Mouse (Mus musculus) right cerebral cortex, adult 2 months (tissue): ENCODE data around the gene Jmjd8.
"Not testable (repeated sequence)": the region's sequence is repeated elsewhere in the genome, so short reads cannot be mapped to it uniquely, and the experiment has no call there.

Experiments used
- DNase-seq, 2 experiments: peaks; one replicate each; pipeline ENCODE4 v3.0.0; 2021 to 2022; ENCODE audit warnings: low spot score in 2 of 2

Jmjd8 gene

DNA sequence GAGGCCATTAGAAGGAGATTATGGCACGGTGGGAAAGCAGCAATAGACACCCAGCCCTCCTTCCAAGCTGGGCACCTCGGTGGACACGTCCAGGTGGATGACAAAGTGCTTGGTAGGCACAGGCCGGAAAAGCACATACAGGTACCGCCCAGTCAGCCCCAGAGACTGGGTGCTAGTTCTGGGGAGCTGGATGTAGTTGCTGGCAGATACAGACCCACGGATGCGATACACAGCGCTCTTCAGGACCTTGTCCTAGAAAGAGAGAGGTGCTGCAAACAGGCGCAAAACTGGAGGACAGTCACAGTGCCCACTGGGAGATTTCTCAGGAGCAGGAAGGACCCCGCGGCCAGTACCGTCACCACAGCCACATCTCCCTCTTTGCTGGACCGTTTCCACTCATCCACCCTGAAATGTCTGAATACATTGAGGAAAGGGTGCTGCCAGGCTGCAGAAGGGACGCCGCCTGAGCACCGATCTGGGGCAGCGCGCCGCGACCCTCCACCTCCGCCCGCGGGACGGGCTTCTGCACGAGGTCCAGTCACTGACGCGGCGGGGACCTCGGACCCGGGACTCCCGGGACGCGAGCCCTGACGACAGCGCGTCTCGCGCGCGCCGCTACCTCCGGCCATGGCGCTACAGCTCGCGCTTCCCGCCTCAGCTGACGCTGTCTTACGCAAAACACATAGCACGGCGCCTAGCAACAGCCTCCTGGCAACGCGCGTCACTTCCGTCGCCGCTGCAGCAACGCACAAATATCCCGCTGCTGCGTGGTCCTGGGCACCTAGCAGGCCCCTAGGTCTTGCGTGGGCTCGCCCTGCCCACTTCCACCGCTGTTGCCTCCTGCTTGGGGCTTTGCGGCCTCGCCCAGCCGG lies 32.4 kb downstream of the Jmjd8 start, which contains the start of gene Wdr90:
TSS of gene Wdr90 (minus strand) at position 670 of the 872 bp plus-strand sequence.
- peak; percentile 94 to 97 for DNase-seq

DNA sequence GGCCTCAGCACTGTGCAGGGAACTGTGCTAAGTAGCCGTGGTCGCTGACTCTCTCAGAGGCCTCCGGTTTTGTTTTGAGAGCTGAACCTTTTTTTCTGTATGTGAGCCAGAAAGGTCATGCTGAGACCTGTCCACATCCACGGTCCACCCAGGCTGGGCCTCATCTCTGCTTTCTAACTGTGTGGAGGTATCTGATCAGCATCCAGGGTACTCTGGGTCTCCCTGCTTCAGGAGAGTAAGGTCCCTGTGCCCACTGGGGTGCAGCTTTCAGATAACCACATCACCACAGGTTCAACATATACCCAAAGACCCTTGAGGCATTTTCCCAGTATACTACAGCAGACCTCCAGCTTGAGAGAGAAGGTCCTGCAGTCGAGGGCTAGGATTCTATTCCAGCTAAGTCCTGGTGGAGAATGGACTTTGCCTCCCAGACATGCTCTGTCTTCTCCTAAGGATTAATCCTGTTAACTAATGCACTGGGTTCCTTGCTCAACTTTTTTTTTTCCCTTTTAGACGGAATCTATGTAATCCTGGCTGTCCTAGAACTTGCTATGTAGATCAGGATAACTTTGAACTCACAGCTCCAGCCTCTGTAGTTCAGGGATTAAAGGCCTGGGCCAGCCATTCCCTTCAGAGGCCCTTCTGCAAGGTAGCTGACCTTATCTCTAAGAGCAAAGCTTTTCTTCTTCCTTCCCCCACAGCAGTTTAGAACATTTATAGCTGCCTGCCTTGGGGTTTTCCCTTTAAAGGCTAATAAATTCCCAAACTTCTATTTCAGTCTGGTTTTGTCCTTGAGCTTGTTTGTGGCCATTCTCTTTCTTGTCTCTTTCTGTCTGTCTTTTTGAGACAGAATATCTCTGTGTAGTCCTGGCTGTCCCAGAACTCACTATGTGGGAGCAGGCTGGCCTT lies 33.3 kb downstream of the Jmjd8 start:
- no peak for DNase-seq

DNA sequence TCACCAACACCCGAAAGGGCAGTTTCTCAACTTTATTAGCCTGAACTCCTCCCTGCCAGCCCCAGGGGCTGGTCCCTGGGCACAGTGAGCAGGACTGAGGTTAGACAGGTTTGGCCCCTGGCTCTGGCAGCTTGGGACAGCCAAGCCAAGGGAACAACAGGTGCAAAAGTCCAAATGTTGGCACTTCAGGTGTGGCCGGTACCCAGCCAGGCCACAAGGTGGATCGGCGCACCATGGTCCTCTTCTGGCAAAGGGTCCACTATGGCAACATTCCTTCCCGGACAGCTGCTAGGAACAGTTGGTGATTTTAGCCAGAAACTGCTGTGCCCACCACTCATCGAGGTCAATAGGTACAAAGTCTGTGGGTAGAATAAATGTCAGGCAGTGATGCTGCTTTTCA lies 35.0 kb downstream of the Jmjd8 start:
- DNase-seq, result no peak

DNA sequence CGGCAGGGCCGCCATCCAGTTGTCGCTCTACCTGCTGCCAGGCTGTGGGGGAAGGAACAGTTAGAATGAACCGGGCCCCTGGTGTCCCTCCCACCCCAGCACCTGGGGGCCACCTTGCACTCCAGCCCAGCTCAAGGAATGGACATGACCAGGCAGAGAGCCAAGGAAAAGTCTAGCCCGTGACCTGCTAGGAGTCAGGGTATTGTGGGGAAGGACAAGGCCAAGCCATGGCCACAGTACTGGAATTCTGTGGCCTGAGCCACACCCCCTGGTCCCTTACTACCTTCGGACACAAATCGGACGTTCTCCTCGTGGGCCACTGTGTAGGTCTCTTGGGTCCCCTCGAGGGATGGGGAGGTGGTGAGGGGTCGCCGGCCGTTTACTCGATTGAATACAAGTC lies 35.6 kb downstream of the Jmjd8 start:
- DNase-seq, result no peak

DNA sequence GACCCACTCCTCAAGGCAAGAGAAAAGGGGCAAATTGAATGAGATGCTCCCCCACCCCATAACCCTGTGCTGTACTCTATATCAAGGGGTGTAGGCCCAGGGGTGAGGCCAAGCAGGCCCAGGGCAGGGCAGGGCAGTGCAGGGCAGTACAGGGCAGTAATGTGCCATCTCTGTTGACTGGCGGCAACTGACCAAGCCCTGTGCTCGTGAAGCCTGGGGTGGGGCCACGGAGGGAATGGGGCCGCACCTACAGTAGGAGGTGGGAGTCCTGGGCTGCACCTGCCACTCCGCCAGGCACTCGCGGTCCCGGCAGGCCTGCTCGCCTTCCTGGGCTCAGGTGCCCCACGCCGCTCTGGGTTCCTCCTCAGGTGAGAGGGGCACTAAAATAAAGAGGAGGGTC lies 36.6 kb downstream of the Jmjd8 start:
- DNase-seq, result no peak

DNA sequence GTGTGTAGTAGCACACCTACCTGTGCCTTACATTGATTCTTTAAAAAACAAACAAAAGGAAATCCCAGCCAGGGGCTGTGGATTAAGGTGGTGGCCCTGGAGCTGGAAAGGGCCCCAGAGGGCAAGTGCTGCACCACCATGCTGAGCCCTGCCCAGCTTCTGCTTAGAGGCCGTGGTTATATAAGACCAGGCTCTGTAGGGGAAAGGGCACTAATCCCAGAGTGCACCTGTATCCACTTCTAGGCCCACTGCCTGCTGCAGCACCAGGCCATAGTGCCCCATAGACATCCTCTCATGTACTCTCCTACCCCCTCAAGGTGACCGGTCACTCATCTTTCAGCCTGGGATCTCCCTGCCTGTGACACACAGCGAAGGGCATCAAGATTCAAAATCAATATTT lies 37.5 kb downstream of the Jmjd8 start:
- DNase-seq, result no peak

DNA sequence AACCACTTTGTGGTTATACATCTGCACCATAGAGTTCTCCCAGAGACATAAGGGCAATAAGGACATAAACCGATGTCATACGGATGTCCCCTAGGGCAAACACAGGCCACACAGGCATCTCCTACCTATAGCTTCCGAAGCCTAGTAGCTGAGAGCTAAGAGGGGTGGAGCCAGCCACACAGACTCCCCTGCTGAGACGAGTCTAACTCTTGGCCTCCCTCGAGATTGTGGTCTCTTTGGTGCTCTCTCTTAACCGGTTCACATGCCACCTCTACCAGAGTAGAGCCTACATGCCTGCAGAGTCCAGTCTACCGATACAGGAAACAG lies 38.8 kb downstream of the Jmjd8 start:
- no peak for DNase-seq

DNA sequence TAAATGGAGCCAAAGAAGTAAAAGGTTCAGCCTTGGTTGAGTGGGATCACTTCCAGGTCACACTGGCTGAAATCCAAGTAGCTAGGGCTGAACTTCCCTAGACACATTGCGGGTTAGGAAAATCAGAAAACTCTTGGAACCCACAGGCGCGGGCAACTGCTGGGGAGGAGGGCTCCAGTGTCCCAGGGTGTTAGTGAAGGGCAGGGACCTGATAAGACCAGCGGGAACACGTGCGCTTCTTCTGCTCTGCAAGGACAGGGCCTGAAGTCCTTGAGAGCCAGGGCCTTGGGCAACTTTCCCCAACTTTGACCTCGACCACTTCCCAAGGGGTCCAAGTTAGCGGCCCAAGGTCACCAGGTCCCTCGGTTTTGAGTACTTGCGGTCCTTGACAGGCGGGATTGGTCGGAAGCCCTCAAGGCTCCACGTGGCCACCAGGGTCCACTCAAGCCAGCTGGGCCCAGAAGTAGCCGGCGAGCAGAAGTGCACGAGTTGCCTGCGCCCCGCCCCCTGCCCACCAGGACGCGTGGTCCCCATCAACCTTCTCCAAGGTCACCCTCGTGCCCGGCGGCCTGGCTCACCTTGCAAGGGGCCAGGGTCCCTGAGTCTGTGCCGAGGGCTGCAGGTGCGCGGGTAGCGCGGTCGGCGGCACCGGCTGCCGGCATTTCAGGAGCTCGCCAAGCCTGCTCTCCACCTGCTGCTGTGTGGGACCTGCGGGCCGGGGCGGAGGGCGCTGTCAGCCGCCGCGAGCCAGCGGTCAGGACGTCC lies 39.4 kb downstream of the Jmjd8 start:
- no peak for DNase-seq

DNA sequence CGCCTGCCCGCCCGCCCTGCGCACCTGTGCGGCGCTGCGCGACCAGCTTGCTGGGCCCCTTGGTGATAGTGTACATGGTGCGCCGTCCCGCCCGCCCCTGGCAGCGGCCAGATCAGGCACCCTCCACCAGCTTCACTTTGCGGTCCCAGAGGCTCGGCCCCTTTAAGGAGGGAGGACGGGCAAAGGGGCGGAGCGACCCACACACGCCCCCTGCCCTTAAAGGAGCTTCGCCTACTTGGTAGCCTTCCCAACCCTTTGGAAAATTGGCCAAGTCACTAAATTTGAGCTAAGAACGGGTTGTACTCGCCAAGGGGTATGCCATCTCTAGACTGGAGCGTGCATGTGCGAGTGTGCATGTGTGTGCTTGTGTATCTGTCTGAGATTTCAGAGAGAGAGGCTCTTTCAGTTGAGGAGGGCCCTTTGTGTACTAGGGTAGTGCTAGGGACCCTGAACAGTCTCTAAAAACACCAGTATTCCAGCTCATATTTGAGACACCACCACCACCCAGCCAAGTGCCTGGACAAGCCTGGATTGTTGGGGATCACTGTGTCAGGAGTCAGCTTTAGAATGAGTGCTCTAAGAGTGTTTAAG lies 40.0 kb downstream of the Jmjd8 start, which contains the start of gene Mcrip2:
TSS of gene Mcrip2 (minus strand) at position 164 of the 591 bp plus-strand sequence.
- peak; percentile 76 to 82 for DNase-seq

DNA sequence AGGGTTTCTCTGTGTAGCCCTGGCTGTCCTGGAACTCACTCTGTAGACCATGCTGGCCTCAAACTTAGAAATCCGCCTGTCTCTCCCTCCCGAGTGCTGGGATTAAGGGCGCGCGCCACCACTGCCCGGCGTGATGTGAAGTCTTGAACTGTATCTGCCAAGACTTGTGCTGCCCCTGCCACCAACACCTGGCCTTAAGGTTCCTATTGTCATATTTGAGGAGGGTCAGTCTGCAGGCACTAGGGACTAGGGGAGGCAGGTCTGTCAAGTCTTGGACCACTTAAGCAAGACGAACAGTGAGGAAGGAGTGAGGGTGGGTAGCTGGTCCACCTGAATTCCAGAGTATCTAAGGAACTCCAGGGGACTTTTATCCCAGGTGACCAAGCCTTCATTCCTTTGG lies 40.8 kb downstream of the Jmjd8 start:
- no peak for DNase-seq

DNA sequence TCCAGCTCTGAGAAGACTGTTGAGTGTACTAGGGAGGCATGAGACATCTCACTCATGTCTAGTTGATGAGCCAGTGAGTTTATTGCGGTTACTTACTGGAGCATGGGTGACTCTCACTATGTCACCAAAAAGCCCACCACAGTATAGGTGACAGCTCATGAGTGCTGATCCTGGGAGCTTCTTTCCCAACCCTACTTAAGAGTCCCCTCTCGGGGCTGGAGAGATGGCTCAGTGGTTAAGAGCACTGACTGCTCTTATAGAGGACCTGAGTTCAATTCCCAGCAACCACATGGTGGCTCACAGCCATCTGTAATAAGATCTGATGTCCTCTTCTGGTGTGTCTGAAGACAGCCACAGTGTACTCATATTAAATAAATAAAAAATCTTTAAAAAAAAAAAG lies 41.3 kb downstream of the Jmjd8 start:
- DNase-seq, result no peak

DNA sequence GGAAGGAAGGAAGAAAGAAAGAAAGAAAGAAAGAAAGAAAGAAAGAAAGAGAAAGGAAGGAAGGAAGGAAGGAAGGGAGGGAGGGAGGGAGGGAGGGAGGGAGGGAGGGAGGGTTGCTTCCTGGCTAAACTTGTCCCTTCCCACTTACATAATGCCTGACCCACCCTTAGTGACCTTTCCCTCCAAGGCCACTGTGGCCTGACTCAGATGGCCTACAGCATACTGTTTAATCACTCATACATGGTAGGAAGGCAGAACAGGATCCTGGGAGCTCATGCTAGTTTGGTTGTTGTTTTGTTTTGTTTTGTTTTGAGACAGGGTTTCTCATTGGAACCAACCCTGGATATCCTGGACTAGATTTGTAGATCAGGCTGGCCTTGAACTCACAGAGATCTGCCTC lies 42.9 kb downstream of the Jmjd8 start:
- DNase-seq, result not testable (repeated sequence)

DNA sequence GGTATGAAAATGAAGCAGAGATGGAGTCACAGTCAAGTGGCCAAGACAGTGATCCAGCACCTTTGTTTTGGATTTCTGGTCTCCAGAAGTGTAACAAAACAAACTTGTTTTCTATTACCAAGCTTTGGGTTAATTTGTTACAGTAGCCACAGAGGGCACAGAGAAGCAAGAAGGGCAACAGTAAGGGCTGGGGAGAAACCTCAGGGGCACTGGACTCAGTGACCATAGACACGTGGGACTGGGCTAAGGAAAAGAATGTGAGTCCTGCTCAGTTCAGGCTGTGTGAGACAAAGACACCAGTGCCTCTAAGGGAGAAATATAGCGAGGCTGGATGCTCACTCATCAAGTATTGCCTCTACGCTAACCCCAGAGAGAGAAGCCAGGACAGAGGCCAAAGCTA lies 44.0 kb downstream of the Jmjd8 start:
- DNase-seq, result no peak

DNA sequence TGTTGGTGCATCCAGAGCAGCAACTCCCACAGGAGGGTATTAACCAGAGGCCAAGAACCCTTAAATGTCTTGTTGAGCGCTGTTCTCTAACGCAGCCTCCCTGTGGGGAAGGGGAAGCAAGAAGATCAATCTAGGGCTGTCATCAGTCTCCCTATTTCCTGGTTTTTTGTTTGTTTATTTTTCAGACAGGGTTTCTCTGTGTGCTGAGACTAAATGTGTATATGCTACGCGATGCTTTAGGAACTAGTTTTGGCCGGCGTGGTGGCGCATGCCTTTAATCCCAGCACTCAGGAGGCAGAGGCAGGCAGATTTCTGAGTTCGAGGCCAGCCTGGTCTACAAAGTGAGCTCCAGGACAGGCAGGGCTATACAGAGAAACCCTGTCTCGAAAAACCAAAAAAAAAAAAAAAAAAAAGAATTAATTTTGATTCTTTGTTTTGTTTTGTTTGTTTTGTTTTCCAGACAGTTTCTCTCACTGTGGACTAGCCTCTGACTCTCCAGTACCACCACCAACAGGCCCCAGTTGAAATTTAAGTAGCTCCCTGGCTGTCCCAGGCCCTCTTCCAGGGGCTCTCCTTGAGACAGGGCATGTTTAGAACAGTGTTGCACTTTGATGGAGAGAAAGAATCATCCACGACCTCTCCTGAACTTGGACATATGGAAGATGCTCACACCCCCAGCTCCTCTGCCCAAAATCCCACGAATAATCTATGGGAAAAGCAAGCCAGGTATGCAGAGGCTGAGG lies 44.9 kb downstream of the Jmjd8 start:
- no peak for DNase-seq

DNA sequence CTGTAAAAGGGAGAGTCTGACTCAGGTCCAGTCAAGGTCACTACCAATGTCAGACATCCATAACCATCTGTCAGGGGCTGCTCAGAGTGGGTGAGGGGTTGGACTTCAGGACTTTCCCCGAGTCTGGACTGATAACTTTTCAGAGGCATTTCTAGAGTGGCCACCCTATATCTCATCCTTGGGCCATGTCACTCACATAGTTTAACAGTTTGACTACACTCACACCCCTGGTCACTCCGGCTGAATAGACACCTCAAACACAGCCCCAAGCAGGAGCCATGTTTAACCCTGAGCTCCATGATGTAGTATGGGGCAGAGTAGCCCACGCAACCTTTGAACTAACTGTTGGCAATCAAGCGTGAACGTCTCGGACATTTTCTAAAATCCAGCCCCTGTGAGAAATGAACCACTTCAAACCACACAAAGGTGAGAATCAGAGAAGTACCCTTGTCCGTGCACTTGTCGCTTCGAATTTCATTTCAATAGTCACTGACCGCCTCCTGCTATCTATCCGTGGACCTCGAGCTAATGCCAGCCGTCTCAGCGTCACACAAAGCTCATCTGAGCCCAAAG lies 45.6 kb downstream of the Jmjd8 start:
- DNase-seq, result no peak

DNA sequence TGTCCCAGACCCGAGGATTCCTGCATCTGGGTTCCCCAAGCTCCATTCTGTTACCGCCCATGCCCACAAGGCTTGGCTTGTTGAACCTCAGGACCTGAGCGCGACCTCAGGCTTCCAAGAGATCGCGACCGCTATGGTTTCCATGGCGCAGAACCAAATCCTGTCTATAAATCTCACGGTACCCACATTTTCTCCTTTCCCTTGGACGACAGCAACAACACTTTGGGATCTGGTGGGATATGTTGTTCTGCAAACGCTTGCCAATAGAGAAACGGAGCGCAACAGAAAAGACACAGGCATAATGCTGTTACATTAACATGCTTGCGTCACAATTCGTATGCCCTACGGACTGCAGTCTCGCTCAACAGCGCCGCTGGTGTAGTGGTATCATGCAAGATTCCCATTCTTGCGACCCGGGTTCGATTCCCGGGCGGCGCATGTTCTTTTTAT lies 46.1 kb downstream of the Jmjd8 start, which contains the start of gene Mettl26:
TSS of gene Mettl26 (plus strand) at position 354 of the 450 bp plus-strand sequence.
- peak; percentile 100 for DNase-seq

DNA sequence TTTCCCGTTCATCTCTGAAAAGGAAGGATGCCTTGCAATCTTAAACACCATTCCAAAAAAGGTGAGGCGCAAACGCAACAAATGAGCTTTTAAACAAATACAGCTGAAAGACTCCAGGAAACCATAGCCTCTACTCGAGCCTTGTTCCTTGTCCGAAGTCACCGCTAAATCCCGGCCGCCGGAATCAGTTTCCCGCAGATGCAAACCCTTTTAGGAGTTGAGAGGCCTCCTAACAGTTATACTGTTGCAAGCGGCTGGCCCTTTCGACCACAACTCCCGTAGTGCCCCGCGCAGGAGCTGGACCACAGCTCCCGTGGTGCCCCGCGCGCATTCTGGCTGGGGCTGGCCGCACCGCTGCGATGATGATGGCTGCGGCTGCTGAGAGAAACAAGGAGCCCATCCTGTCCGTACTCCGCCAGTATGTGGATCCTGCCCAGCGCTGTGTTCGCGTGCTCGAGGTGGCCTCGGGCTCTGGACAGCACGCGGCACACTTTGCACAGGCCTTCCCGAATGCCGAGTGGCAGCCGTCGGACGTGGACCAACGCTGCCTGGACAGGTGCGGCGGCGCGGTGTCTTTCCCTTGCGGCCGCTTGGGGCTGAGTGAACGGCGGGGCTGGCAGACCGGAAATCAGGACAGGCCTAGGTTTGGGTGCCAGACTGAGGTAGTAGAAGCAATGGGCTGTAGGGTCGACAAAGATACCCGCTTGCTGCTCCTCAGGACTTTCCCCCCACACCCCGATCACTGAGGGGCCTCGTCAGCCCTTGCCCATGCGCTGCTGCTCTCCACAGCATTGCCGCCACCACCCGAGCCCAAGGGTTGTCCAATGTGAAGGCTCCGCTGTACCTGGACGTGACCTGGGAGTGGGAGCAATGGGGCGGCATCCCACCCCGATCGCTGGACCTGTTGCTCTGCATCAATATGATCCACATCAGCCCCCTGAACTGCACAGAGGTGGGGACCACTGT lies 46.8 kb downstream of the Jmjd8 start:
- peak; percentile 92 to 93 for DNase-seq

DNA sequence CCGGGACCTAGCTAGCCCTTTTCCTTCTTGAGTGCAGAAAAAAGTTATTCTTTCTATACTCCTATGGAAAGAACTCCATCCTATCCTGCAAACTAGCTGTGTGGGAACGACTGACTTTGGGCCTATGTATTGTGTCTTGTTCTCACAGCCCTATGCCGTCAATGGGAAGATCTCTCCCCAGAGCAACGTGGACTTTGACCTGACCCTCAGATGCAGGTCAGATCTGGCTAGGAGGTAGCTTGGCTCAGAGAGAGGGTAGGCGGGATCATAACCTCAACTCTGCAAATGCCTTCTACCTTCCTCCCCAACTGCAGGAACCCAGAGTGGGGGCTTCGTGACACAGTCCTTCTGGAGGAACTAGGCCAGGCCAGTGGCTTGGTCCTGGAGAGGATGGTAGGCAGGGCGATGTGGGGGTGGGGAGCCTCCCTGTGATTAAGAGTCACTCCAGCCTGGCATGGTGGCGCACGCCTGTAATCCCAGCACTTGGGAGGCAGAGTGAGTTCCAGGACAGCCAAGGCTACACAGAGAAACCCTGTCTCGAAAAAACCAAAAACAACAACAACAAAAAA lies 47.8 kb downstream of the Jmjd8 start:
- no peak for DNase-seq

DNA sequence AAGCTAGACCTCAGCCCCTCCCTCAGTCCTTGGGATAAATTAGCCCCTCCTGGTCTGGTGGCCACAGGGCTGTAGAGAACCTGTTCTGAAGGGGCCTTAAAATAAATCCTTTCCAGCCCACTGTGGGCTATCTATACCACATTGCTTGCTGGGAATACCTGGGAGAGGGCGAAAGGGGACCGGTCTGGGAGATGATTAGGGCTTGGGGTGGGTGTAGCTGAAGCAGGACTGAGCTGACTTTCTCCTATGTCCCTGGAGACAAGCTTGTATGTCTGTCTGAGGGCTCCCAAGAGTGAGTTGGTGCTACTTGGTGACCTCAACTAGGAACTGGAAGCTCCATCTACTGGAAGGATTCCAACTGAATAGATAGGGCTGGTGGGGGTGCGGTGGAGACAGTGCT lies 48.4 kb downstream of the Jmjd8 start:
- no peak for DNase-seq
